Mouse (Mus musculus) lung, embryonic 16.5 days (tissue): Measurements from ENCODE around the gene Fbln7. TPM values are rescaled to one million over a fixed set of nuclear protein-coding genes. Genes with fewer than 3 reads are reported as not detected.

Source experiments
- ATAC-seq: fragments of 200-750 bp; cut with Nextera tagmentation; 2 replicates; pipeline ENCODE4 v1.8.0; 2017; ENCODE audit warnings: low read depth, mild to moderate bottlenecking, moderate library complexity
- H3K27ac ChIP-seq: fragments of 300-500 bp; sonication (generic); 2 replicates; pipeline ENCODE4 v1.5.1; 2014; ENCODE audit warnings: mild to moderate bottlenecking, control low read depth, low read length
- H3K27me3 ChIP-seq: fragments of 300-500 bp; sonication (generic); 2 replicates; pipeline ENCODE4 v1.6.1; 2014; ENCODE audit warnings: low read depth, low read length, mixed read lengths; ENCODE audit not compliant: control insufficient read depth, insufficient read depth
- H3K36me3 ChIP-seq: fragments of 300-500 bp; sonication (generic); 2 replicates; pipeline ENCODE4 v1.6.1; 2014; ENCODE audit warnings: low read length; ENCODE audit not compliant: control insufficient read depth, insufficient read depth
- H3K4me1 ChIP-seq: fragments of 300-500 bp; sonication (generic); replicated peaks from 2 replicates; pipeline ENCODE4 v1.6.1; 2014; ENCODE audit warnings: low read length, mixed read lengths; ENCODE audit not compliant: control insufficient read depth, insufficient read depth
- H3K4me2 ChIP-seq: fragments of 300-500 bp; sonication (generic); 2 replicates; pipeline ENCODE4 v1.6.1; 2014; ENCODE audit warnings: low read depth, low read length, control low read depth
- H3K4me3 ChIP-seq: fragments of 300-500 bp; sonication (generic); 2 replicates; pipeline ENCODE4 v1.5.1; 2014; ENCODE audit warnings: mild to moderate bottlenecking, low read length, control low read depth
- H3K9ac ChIP-seq: fragments of 300-500 bp; sonication (generic); 2 replicates; pipeline ENCODE4 v1.6.1; 2014; ENCODE audit warnings: low read length, control low read depth
- H3K9me3 ChIP-seq: fragments of 300-500 bp; sonication (generic); 2 replicates; pipeline ENCODE4 v1.6.1; 2016; ENCODE audit warnings: low read length; ENCODE audit not compliant: control insufficient read depth
- WGBS: fragments of 180-500 bp; shearing (Covaris S2); extraction: QIAGEN DNeasy Blood & Tissue Kit; methylation state at CpG from one replicate; pipeline ENCODE4 v1.1.7; 2014; 5-methylcytosine and 5-hydroxymethylcytosine counted together
- polyA plus RNA-seq: library from polyadenylated mRNA; unstranded; fragments of >200 nt; fragmentation: Nextera tagmentation; extraction: Ambion mirVana; gene quantifications from 2 replicates; pipeline ENCODE4 v1.2.1, GENCODE M21; 2015

Fbln7 gene
- polyA plus RNA-seq, 1 experiment from 2014 or later: 8.0 TPM

DNA sequence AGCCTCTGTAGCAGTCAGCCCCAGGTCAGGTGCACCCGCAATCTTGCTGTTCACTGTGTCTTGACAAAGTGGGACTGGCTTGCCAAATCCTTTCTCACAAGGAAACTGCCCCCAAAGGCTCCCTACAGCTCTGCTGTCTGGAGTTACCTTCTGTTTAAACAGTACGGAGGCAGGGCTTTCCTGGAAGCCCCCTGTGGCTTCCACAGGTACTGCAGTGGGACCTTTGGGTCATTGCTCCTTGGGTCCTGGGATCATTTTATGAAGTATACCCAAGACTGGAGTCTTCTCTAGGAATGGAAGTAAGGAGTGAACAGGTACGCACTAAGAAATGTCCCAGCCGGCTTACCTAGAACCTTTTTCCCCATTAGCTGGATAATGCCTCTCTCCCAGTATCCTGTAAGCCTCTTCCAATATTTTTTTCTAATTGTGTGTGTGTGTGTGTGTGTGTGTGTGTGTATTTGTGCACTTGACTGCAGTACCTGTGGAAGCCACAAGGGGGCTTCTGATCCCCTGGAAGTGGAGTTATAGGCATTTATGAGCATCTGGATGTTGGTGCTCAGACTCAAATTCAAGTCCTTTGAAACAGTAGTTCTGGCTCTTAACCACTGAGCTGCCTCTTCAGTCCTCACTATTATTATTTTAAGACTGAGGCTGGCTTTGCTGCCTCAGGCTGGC, 28.0 kb downstream of the Fbln7 start:
- Histone ChIP-seq H3K9ac (no peak overlapping the region), H3K36me3 (no peaks in the 10 kb centered on the region), H3K9me3 (peaks cover 5% of the 10 kb centered on the region; the same call in 1 of the 2 replicates), H3K27me3 (no peaks in the 10 kb centered on the region), H3K4me1 (no peaks in the 10 kb centered on the region; the same call in 1 of the 2 replicates), H3K27ac (no peak overlapping the region), H3K4me3 (no peak overlapping the region), H3K4me2 (no peak overlapping the region)
- no peak for ATAC-seq
- whole genome bisulfite sequencing: 81% methylated on average over 4 of the region's 4 CpGs

- Histone ChIP-seq H3K4me1 (no peaks in the 10 kb centered on the region; the same call in 1 of the 2 replicates), H3K36me3 (no peaks in the 10 kb centered on the region), H3K9ac (peak overlapping the region; percentile 53), H3K4me2 (peak overlapping the region; percentile 57), H3K4me3 (peak overlapping the region; percentile 45), H3K9me3 (peaks cover 5% of the 10 kb centered on the region; the same call in 1 of the 2 replicates), H3K27ac (no peak overlapping the region), H3K27me3 (no peaks in the 10 kb centered on the region)
- ATAC-seq: peak; percentile 78
- WGBS: 3% methylated on average over 21 of the region's 37 CpGs
These were observed 29.5 kb downstream of the Fbln7 start for GRCm38 (mm10) chr2:128892180-128892721.

DNA sequence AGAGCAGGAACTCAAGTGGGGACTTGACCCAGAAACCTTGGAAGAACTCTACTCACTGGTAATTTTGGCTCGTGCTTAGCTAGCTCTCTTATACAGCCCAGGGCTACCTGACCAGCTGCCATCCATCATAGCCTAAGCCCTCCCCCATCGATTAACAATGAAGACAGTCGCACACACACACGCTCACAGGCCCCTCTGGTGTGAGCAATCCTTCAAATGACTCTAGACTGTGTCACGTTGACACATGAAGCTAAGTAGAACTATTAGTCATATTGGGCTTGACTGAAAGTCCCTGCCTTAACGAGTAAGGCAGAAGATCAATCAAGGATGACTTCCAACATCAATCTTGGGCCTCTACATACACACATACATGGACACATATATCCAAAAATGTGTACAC, 40.1 kb downstream of the Fbln7 start:
- Histone ChIP-seq H3K9ac (no peak overlapping the region), H3K4me2 (no peak overlapping the region), H3K4me1 (no peaks in the 10 kb centered on the region), H3K27me3 (no peaks in the 10 kb centered on the region), H3K4me3 (no peak overlapping the region), H3K27ac (no peak overlapping the region), H3K36me3 (no peaks in the 10 kb centered on the region), H3K9me3 (peaks cover 6% of the 10 kb centered on the region; the same call in 1 of the 2 replicates)
- no peak for ATAC-seq
- WGBS: 65% methylated on average over 6 of the region's 6 CpGs

DNA sequence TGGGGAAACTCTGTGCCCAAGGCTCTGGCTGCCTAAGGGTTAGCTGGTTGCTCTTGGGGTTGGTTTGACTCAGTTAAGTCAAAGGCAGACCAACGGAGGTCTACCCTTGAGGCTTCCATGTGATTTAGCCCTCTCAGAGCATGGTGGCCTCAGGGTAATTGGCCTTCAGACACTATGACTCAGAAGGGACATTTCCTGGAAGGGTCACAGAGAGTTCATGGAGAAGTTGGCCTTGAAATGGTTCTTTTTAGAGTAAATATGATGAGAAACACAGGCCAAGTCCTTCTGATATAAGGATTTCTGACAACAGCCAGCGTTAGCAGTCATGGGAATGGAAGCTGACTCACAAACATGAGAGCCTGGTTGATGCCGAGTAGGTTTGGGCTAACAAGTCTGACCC, 40.9 kb downstream of the Fbln7 start:
- H3K36me3 ChIP-seq: no peaks in the 10 kb centered on the region
- no peak overlapping the region for H3K4me2 ChIP-seq
- peaks cover 6% of the 10 kb centered on the region; the same call in 1 of the 2 replicates for H3K9me3 ChIP-seq
- ATAC-seq: no peak
- no peaks in the 10 kb centered on the region for H3K4me1 ChIP-seq
- H3K9ac ChIP-seq: no peak overlapping the region
- no peaks in the 10 kb centered on the region for H3K27me3 ChIP-seq
- no peak overlapping the region for H3K27ac ChIP-seq
- no peak overlapping the region for H3K4me3 ChIP-seq
- WGBS: 70% methylated on average over 3 of the region's 3 CpGs

- WGBS: 65% methylated on average over 4 of the region's 4 CpGs
- ATAC-seq: no peak
- Histone ChIP-seq H3K27me3 (no peaks in the 10 kb centered on the region), H3K36me3 (no peaks in the 10 kb centered on the region), H3K9ac (no peak overlapping the region), H3K4me1 (no peaks in the 10 kb centered on the region), H3K27ac (no peak overlapping the region), H3K9me3 (no peaks in the 10 kb centered on the region), H3K4me2 (no peak overlapping the region), H3K4me3 (no peak overlapping the region)
These were observed 52.2 kb downstream of the Fbln7 start for GRCm38 (mm10) chr2:128914978-128915377.

DNA sequence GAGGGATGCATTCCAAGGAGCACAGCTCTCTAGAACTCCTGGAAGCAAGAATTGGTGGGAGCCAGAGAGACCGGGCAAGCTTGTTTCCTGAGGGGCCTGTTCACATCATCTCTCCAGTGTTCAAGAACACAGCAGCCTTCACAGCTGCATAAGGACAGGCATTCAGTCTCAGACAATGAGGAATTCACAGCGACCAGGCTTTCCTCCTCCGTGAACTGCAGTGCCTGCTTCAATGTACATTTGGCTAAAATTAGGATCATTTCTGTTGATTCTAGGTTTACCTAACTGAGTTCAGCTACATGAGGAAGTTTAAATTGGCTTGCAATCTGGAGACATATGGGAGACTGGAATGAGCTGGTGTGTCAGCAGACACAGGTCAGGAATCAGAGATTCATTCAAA, 53.7 kb downstream of the Fbln7 start:
- no peak overlapping the region for H3K4me2 ChIP-seq
- no peaks in the 10 kb centered on the region for H3K27me3 ChIP-seq
- no peaks in the 10 kb centered on the region for H3K4me1 ChIP-seq
- WGBS: 62% methylated on average over 3 of the region's 3 CpGs
- H3K9me3 ChIP-seq: no peaks in the 10 kb centered on the region
- H3K27ac ChIP-seq: no peak overlapping the region
- H3K4me3 ChIP-seq: no peak overlapping the region
- ATAC-seq: no peak
- no peaks in the 10 kb centered on the region for H3K36me3 ChIP-seq
- no peak overlapping the region for H3K9ac ChIP-seq

DNA sequence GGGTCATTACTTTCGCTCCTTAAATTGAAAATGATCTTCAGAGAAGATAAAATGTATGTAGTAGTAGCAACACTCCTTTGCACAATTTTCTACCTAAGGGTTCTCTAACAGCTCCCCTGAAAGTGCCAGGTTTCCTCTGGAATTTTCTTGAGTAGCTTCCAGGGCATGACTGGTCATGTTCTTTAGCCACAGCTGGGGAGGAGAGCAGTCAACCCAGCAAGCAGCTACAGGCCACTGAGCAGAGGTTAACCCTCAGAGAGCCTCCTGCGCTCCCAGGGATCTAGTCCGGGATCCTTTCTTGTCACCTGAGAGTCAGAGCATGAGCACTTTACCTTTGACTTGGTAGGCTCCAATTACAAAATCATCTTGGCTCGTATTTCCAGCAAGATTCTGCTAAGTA, 62.0 kb downstream of the Fbln7 start:
- no peaks in the 10 kb centered on the region for H3K4me1 ChIP-seq
- peaks cover 6% of the 10 kb centered on the region for H3K36me3 ChIP-seq
- H3K4me3 ChIP-seq: no peak overlapping the region
- WGBS: 83% methylated on average over 4 of the region's 4 CpGs
- no peak overlapping the region for H3K27ac ChIP-seq
- no peak overlapping the region for H3K4me2 ChIP-seq
- H3K27me3 ChIP-seq: no peaks in the 10 kb centered on the region
- no peak for ATAC-seq
- H3K9me3 ChIP-seq: no peaks in the 10 kb centered on the region
- H3K9ac ChIP-seq: no peak overlapping the region

DNA sequence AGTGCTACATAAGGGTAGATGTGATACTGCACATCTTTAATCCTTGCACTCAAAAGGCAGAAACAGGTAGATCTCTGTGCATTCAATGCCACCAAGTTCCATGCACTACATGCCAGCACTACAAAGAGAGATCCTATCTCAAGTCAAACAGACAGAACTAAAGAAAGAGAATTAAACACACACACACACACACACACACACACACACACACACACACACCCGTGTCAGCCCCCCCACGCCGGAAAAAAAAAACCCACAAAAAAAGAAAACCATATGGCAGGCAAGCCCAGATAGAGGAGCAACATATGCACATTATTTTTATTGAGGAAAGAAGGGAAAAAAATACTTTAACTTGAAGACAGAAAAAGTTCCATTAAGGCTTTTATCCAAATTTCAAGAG, 65.7 kb downstream of the Fbln7 start:
- Histone ChIP-seq H3K36me3 (peaks cover 15% of the 10 kb centered on the region), H3K4me3 (no peak overlapping the region), H3K27ac (no peak overlapping the region), H3K4me2 (no peak overlapping the region), H3K27me3 (no peaks in the 10 kb centered on the region), H3K9ac (no peak overlapping the region), H3K9me3 (no peaks in the 10 kb centered on the region), H3K4me1 (no peaks in the 10 kb centered on the region)
- WGBS: 40% methylated on average over 3 of the region's 3 CpGs
- ATAC-seq: no peak

- ATAC-seq: no peak
- H3K9ac ChIP-seq: no peak overlapping the region
These were observed 67.9 kb downstream of the Fbln7 start for GRCm38 (mm10) chr2:128930704-128931103.

More at GRCm38 (mm10) chr2:128930704-128931103, 67.9 kb downstream of the Fbln7 start:
- Histone ChIP-seq H3K36me3 (peaks cover 11% of the 10 kb centered on the region), H3K4me2 (no peak overlapping the region), H3K27ac (no peak overlapping the region), H3K4me1 (no peaks in the 10 kb centered on the region), H3K4me3 (no peak overlapping the region), H3K9me3 (no peaks in the 10 kb centered on the region), H3K27me3 (no peaks in the 10 kb centered on the region)
